Mouse (Mus musculus): ENCODE data around the gene Anxa5. TPM values are rescaled to one million over a fixed set of nuclear protein-coding genes. Genes with fewer than 3 reads are reported as not detected.

Anxa5 gene
- polyA plus RNA-seq, 1 experiment from 2014 or later, result 121 TPM

GRCm38 (mm10) chr3:36498224-36498623 is 22.5 kb upstream of the Anxa5 start:
- no peak for ATAC-seq (ENCODE audit: low FRiP score)

GRCm38 (mm10) chr3:36496746-36497145 is 21.1 kb upstream of the Anxa5 start:
- H3K36me3 ChIP-seq, result no peaks in the 10 kb centered on the region

More at GRCm38 (mm10) chr3:36498224-36498623, 22.5 kb upstream of the Anxa5 start:
- WGBS, result 85% methylated on average over 6 of the region's 6 CpGs
- H3K27ac ChIP-seq, result no peak overlapping the region
- no peak overlapping the region for H3K9ac ChIP-seq
- H3K9me3 ChIP-seq (replicated peaks), result no peaks in the 10 kb centered on the region
- H3K27me3 ChIP-seq, result no peaks in the 10 kb centered on the region
- no peak overlapping the region for H3K4me2 ChIP-seq (replicated peaks)
- H3K36me3 ChIP-seq, result no peaks in the 10 kb centered on the region
- H3K4me3 ChIP-seq, result no peak overlapping the region
- H3K4me1 ChIP-seq, result peaks cover 2% of the 10 kb centered on the region; the same call in 1 of the 2 replicates

GRCm38 (mm10) chr3:36496273-36496672 is 20.6 kb upstream of the Anxa5 start:
- Histone ChIP-seq H3K9me3 (replicated peaks) (no peaks in the 10 kb centered on the region), H3K27ac (no peak overlapping the region), H3K27me3 (no peaks in the 10 kb centered on the region), H3K4me1 (peaks cover 2% of the 10 kb centered on the region; the same call in 1 of the 2 replicates), H3K4me3 (no peak overlapping the region), H3K9ac (no peak overlapping the region), H3K36me3 (no peaks in the 10 kb centered on the region), H3K4me2 (replicated peaks) (no peak overlapping the region)
- no peak for ATAC-seq (ENCODE audit: low FRiP score)
- WGBS, result 86% methylated on average over 9 of the region's 9 CpGs

More at GRCm38 (mm10) chr3:36496746-36497145, 21.1 kb upstream of the Anxa5 start:
- H3K27me3 ChIP-seq, result no peaks in the 10 kb centered on the region
- no peaks in the 10 kb centered on the region for H3K9me3 ChIP-seq (replicated peaks)
- ATAC-seq (ENCODE audit: low FRiP score), result no peak
- 21% methylated on average over 14 of the region's 14 CpGs for WGBS
- no peak overlapping the region for H3K4me2 ChIP-seq (replicated peaks)
- no peak overlapping the region for H3K4me3 ChIP-seq
- H3K4me1 ChIP-seq, result peaks cover 2% of the 10 kb centered on the region; the same call in 1 of the 2 replicates
- no peak overlapping the region for H3K9ac ChIP-seq
- no peak overlapping the region for H3K27ac ChIP-seq

- H3K4me2 ChIP-seq (replicated peaks), result 0 out of 2 replicates have a peak overlapping the region, but pooled peaks have one; percentile 3
- H3K27me3 ChIP-seq, result no peaks in the 10 kb centered on the region
- peaks cover 2% of the 10 kb centered on the region; the same call in 1 of the 2 replicates for H3K4me1 ChIP-seq
- peak; percentile 72 for ATAC-seq (ENCODE audit: low FRiP score)
- WGBS, result 12% methylated on average over 6 of the region's 6 CpGs
- no peak overlapping the region for H3K27ac ChIP-seq
- no peaks in the 10 kb centered on the region for H3K9me3 ChIP-seq (replicated peaks)
- H3K36me3 ChIP-seq, result no peaks in the 10 kb centered on the region
- no peak overlapping the region for H3K4me3 ChIP-seq
- H3K9ac ChIP-seq, result no peak overlapping the region
Measured at GRCm38 (mm10) chr3:36495436-36495835, 19.7 kb upstream of the Anxa5 start.

- ATAC-seq (ENCODE audit: low FRiP score), result no peak
- Histone ChIP-seq H3K9ac (no peak overlapping the region), H3K4me3 (no peak overlapping the region), H3K9me3 (replicated peaks) (no peaks in the 10 kb centered on the region), H3K36me3 (no peaks in the 10 kb centered on the region), H3K27ac (no peak overlapping the region), H3K4me1 (peaks cover 2% of the 10 kb centered on the region; the same call in 1 of the 2 replicates), H3K27me3 (no peaks in the 10 kb centered on the region), H3K4me2 (replicated peaks) (no peak overlapping the region)
- WGBS, result 98% methylated on average over 2 of the region's 2 CpGs
Measured at GRCm38 (mm10) chr3:36494613-36495012, 18.9 kb upstream of the Anxa5 start.

- no peak overlapping the region for H3K9ac ChIP-seq
- no peak overlapping the region for H3K27ac ChIP-seq
- WGBS, result 66% methylated on average over 6 of the region's 6 CpGs
- H3K4me1 ChIP-seq, result peaks cover 2% of the 10 kb centered on the region; the same call in 1 of the 2 replicates
- no peaks in the 10 kb centered on the region for H3K9me3 ChIP-seq (replicated peaks)
- no peaks in the 10 kb centered on the region for H3K27me3 ChIP-seq
- H3K36me3 ChIP-seq, result no peaks in the 10 kb centered on the region
- H3K4me3 ChIP-seq, result no peak overlapping the region
- ATAC-seq (ENCODE audit: low FRiP score), result no peak
- no peak overlapping the region for H3K4me2 ChIP-seq (replicated peaks)
Measured at GRCm38 (mm10) chr3:36493641-36494283, 18.1 kb upstream of the Anxa5 start.

- H3K27me3 ChIP-seq, result no peaks in the 10 kb centered on the region
- no peak overlapping the region for H3K4me2 ChIP-seq (replicated peaks)
- no peaks in the 10 kb centered on the region for H3K36me3 ChIP-seq
- no peak for ATAC-seq (ENCODE audit: low FRiP score)
- peaks cover 2% of the 10 kb centered on the region; the same call in 1 of the 2 replicates for H3K4me1 ChIP-seq
- H3K9ac ChIP-seq, result no peak overlapping the region
- no peak overlapping the region for H3K4me3 ChIP-seq
- no peaks in the 10 kb centered on the region for H3K9me3 ChIP-seq (replicated peaks)
- no peak overlapping the region for H3K27ac ChIP-seq
- WGBS, result 83% methylated on average over 9 of the region's 9 CpGs
Measured at GRCm38 (mm10) chr3:36492716-36493391, 17.2 kb upstream of the Anxa5 start.

- WGBS, result 84% methylated on average over 5 of the region's 5 CpGs
- no peak for ATAC-seq (ENCODE audit: low FRiP score)
- H3K36me3 ChIP-seq, result no peaks in the 10 kb centered on the region
- H3K9me3 ChIP-seq (replicated peaks), result no peaks in the 10 kb centered on the region
- H3K27me3 ChIP-seq, result no peaks in the 10 kb centered on the region
- H3K4me3 ChIP-seq, result no peak overlapping the region
- peaks cover 2% of the 10 kb centered on the region; the same call in 1 of the 2 replicates for H3K4me1 ChIP-seq
- H3K9ac ChIP-seq, result no peak overlapping the region
- no peak overlapping the region for H3K4me2 ChIP-seq (replicated peaks)
- no peak overlapping the region for H3K27ac ChIP-seq
Measured at GRCm38 (mm10) chr3:36491535-36491934, 15.8 kb upstream of the Anxa5 start.

GRCm38 (mm10) chr3:36489590-36489910 is 13.9 kb upstream of the Anxa5 start:
- H3K9me3 ChIP-seq (replicated peaks), result no peaks in the 10 kb centered on the region
- no peaks in the 10 kb centered on the region for H3K4me1 ChIP-seq
- no peak for ATAC-seq (ENCODE audit: low FRiP score)
- H3K27ac ChIP-seq, result no peak overlapping the region
- no peak overlapping the region for H3K4me2 ChIP-seq (replicated peaks)
- WGBS, result 96% methylated on average over 1 of the region's 1 CpGs
- no peaks in the 10 kb centered on the region for H3K27me3 ChIP-seq
- no peak overlapping the region for H3K9ac ChIP-seq
- H3K4me3 ChIP-seq, result no peak overlapping the region
- H3K36me3 ChIP-seq, result no peaks in the 10 kb centered on the region

- Histone ChIP-seq H3K4me3 (no peak overlapping the region), H3K27ac (no peak overlapping the region), H3K4me1 (no peaks in the 10 kb centered on the region), H3K36me3 (no peaks in the 10 kb centered on the region), H3K9ac (no peak overlapping the region), H3K9me3 (replicated peaks) (no peaks in the 10 kb centered on the region), H3K4me2 (replicated peaks) (no peak overlapping the region), H3K27me3 (no peaks in the 10 kb centered on the region)
- ATAC-seq (ENCODE audit: low FRiP score), result no peak
- 90% methylated on average over 6 of the region's 6 CpGs for WGBS
Measured at GRCm38 (mm10) chr3:36488899-36489589, 13.3 kb upstream of the Anxa5 start.

- no peaks in the 10 kb centered on the region for H3K4me1 ChIP-seq
- 84% methylated on average over 1 of the region's 1 CpGs for WGBS
- ATAC-seq (ENCODE audit: low FRiP score), result no peak
- no peaks in the 10 kb centered on the region for H3K9me3 ChIP-seq (replicated peaks)
- no peak overlapping the region for H3K4me2 ChIP-seq (replicated peaks)
- H3K27ac ChIP-seq, result no peak overlapping the region
- H3K27me3 ChIP-seq, result no peaks in the 10 kb centered on the region
- H3K4me3 ChIP-seq, result no peak overlapping the region
- H3K36me3 ChIP-seq, result no peaks in the 10 kb centered on the region
- no peak overlapping the region for H3K9ac ChIP-seq
Measured at GRCm38 (mm10) chr3:36488367-36488766, 12.7 kb upstream of the Anxa5 start.

GRCm38 (mm10) chr3:36486881-36487280 is 11.2 kb upstream of the Anxa5 start:
- no peak for ATAC-seq (ENCODE audit: low FRiP score)
- no peak overlapping the region for H3K4me3 ChIP-seq
- H3K9ac ChIP-seq, result no peak overlapping the region
- 95% methylated on average over 6 of the region's 6 CpGs for WGBS
- H3K27ac ChIP-seq, result no peak overlapping the region
- H3K9me3 ChIP-seq (replicated peaks), result no peaks in the 10 kb centered on the region
- H3K27me3 ChIP-seq, result no peaks in the 10 kb centered on the region
- no peaks in the 10 kb centered on the region for H3K36me3 ChIP-seq
- H3K4me1 ChIP-seq, result peaks cover 2% of the 10 kb centered on the region
- no peak overlapping the region for H3K4me2 ChIP-seq (replicated peaks)

Data from hindbrain, embryonic 12.5 days (tissue).